Mouse (Mus musculus) common myeloid progenitor, adult 5-6 weeks (primary cell): ENCODE measurements around the gene Ube4b. TPM values are rescaled to one million over a fixed set of nuclear protein-coding genes. Genes with fewer than 3 reads are reported as not detected.
"Not testable (repeated sequence)": the region's sequence is repeated elsewhere in the genome, so short reads cannot be mapped to it uniquely, and the experiment has no call there.

ENCODE experiments used
- ATAC-seq: replicated peaks from 2 replicates; pipeline ENCODE4 v1.8.0; 2016; ENCODE audit warnings: low read depth, mild to moderate bottlenecking, moderate TSS enrichment, inconsistent platforms; ENCODE audit not compliant: poor library complexity, severe bottlenecking
- total RNA-seq: library from RNA; stranded (forward); fragments of 200-1000, 187-1606 nt; gene quantifications from 2 replicates; pipeline ENCODE4 v1.2.3, GENCODE M21; 2017

The Ube4b gene
- total RNA-seq, result 48.4 and 55.1 TPM in 2 replicates

DNA sequence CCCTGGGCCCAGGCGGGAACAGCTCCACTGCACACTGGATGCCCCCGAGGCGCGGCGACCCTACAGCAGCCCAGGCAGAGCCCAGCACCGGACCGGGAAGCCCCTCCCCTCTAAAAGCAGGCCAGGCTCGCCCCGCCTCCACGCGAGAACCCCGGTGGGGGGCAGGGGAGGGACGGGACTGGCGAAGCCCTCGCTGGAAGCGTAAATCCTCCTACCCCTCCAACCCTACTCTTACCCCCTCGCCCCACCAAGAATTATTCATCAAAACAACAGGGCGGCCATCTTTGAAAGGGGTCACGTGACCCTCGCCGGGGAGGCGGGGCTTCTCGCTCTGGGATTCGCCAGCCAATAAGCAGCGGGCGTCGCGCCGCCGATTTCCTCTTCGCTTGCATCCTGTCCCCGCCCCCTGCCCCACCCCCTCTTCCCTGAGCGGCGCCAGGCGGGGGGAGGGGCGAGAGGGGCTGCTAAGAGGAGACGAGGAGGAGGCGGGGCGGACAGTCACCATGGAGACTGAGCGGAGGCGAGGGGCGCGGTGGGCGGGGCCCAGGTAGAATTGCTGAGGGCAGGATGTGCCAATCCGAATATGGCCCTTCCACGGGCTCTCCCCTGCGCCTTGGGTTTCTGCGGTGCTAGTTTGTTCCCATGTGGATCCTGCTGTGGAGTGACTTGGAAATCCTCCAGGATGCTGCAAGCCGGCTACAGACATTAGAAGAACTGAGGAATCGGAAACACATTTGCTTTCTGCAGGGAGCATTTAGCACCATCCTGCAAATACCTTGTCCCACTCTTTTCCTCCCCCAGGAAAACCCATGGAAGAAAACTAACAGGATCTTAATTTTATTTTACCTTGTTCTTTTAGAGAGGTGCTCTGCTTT, at the start of gene Ube4b:
Gene Ube4b, minus strand, starts transcription at position 425 of the 875 bp plus-strand sequence.
- ATAC-seq, result peak; percentile 86

DNA sequence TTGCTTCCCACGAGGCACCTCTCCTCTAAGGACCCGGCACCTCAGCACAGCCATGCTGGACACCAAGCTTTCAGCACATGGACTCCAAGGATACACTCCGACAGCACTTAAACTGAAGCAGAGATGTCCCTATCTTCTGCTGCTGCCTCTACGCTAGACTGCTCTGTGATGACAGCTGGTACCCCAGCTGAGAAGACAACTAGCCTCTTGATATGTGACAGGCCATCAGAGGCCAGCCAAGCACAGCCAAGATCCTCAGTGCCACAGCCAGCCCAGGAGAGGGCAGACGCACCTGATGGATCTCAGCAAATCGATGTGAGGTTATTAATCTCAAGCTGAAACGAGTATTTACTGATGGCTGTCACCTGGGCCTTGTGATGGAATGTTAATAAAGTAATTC, 48.5 kb upstream of the Ube4b start:
- ATAC-seq, result no peak

DNA sequence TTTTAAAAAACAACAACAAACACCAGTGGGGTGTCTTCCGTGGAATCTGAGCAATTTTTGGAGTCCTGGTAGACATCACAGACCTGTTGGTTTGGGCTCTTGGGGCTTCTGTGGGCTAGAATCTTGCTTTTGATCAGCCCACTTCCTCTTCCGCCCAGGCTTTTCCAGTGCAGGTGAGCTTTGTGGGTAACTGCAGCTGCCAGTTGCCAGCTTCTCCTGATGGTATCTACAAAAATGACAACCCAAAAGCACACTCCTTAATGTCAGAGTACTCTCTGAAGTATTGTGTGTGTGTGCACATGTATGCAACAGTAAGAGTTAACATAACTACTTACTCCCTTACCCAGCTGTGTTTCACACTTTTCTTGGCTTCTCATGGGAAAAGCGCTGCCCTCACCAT, 43.0 kb upstream of the Ube4b start:
- no peak for ATAC-seq

DNA sequence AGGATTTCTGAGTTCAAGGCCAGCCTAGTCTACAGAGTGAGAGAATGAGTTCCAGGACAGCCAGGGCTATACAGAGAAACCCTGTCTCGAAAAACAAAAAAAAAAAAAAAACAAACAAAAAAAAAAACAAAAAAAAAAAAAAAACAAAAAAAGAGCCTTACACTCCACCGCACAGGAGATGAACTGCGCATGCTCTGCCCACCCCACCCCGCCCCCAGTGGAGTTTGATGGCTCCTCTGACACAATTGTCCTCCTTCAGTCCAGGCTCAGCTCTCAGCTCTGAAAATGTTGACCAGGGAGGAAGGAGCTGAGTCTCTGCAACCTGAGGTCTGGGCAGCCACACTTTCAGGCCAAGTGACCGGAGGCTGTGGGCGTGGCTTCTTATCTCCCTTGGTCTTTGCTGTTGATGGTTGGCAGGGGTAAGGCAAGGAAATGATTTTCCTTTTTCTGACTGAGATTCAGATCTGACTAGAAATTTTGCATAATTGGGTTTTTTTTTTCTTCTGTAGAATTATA, 36.9 kb upstream of the Ube4b start:
- no peak for ATAC-seq

DNA sequence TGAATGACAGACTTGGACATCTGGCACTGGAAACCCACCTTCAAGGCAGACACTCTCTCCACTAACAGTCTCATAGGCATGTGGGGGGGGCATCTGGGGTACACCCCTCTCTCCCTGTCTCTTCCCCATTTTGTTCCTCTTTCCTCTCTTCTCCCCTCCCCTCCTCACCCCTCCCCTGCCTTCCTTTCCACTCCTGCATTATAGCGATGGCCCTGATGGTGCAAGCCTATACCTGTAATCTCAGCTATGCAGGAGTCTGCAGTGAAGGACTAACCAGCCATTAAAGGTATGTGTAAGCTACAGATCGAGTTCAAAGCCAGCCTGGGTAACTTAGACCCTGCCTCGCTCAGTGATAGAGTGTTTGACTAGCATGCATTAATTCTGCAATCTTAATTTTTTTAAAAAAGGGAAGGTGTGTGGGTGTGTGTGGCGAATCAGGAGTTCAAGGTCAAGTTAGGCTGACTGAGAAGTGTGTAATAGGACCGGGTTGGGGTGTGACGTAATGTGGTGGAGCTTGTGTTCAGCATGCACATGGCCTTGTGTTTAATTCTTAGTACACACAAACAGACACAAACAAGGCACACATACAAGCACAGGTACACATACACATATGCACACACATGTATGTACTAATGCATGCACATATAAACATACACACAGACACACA, 35.9 kb upstream of the Ube4b start:
- peak; percentile 53 for ATAC-seq

DNA sequence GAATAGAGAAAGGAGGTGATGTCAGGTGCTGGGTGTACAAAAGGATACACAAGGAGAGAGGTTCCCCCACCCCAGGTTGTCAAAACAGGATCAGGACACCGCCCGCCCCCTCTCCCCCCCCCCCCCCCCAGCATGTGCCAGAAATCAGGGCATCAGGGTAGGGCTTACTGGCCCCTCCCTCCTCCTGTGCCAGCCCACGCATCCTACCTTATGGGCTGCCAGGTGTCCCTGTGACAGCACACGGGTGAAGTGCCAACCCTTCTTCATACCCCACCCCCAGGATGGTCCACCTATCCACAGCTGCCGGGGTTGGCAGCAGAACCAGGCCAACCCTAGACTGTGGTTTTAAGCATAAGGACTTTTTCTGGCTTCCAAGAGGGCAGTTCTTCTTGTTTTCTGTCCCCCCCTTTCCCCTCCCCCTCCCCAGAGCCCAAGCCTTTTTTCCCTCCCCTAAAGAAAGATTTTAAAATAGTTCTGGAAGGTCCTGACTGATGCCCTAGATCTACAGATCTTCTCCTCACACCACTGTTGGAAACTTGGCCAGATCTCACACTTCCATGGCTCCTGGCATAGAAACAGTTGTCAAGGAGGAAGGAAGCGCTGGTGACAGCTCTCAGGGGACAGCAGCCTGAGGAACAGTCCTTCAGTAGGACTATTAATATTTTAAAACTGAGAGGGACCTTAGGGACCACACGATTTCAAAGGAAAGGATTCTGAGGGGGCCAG, 35.2 kb upstream of the Ube4b start:
- ATAC-seq, result peak; percentile 30; the same call in 1 of the 2 replicates

DNA sequence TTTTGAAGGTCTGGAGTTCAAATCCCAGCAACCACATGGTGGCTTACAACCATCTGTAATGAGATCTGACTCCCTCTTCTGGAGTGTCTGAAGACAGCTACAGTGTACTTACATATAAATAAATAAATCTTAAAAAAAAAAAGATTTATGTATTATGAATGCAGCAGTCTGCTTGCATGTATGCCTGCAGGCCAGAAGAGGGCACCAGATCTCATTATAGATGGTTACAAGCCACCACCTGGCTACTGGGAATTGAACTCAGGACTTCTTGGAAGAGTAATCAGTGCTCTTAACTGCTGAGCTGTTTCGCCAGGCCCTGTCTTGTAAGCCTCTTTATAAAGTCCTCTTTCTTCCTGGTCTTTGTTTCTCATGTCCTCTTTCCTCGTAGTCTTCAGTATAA, 33.9 kb upstream of the Ube4b start:
- ATAC-seq, result not testable (repeated sequence)

DNA sequence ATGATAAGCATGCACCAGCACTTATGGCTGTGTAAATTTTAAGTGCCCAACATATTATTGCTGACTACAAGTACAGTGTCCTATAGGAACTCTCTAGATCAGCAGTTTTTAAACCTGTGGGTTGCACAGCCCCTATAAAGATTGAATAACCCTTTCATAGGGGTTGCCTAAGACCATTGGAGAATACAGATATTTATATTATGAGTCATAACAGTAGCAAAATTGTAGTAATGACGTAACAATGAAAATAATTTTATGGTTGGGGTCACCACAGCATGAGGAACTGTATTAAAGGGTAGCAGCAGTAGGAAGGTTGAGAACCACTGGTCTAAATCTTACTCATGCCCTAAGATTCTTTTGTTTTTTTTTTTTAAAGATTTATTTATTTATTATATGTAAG, 32.9 kb upstream of the Ube4b start:
- no peak for ATAC-seq

DNA sequence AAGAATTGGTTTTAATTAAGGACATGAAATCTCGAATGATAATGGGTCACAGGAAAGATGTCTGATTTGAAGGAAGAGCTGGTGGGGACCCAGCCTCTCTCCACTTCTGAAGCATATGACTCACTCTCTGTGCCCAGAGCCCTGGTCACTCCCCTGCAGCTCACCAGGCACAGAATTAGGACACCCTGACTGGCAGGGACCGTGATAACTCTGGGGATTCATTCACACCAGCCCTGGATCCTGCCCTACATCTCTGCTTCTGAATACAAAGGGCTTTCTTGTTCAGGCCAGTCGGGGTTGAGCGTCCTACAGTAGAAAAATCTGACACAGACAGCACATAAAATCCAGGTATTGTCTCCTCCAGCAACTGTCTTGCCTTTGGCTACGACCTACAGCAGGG, 32.0 kb upstream of the Ube4b start:
- ATAC-seq, result no peak

DNA sequence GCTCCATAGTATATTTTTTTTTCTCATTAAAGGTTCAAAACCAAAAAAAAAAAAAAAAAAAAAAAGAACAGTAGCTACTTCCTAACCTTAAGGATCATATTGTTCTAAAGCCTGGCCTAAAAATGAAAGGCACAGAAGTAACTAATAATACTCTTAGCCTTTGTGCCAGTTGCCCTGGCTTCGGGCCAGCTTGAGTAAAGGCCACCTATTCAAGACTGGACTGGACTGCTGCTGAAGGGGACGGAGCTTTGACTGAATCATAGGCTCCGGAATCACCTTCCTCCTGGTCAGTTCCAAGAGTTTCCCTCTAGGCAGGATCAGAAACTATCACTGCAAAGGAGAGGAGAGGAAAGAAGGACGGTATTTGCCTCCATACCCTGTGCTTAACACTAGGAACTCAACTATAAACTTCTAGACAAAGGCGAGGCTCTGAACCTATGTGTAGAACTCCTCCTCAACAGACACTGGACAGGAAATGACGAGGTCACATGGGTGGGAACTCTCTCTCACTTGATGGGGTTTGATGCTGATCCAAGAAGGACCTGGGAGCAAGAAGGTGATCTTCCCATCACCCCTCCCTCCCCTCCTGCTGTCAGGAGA, 31.4 kb upstream of the Ube4b start:
- ATAC-seq, result no peak

DNA sequence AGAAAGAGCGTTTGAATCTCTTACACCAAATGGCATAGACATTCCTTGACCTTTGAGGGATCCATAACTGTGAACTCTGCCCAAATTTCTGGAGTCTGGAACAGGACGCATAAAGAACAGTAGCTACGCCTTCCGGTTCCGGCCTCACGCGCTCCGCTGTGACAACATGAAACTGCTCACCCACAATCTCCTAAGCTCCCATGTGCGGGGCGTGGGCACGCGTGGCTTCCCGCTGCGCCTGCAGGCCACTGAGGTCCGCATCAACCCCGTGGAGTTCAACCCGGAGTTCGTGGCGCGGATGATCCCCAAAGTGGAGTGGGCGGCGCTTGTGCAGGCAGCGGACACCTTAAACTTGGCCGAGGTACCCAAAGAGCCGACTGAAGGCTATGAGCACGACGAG, 30.6 kb upstream of the Ube4b start:
- ATAC-seq, result peak; percentile 57

DNA sequence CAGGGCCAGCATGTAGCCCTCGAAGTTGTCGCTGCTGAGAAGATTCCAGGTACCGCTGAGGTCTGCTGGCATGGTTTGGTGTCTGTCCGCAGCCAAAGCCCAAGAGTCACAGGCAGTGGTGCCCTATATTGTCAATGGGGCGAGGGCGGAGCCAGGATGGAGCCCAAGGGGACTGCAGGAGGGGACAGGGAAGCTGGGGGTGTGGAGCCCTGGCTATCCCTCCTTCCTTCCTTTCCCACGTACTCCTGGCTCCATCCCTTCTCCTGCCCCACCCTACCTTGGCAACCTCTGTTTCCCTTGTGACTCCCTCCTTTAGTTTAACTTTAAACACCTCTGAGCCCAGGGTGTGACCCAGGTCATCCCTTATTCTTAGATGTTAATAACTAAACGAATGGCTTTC, 28.3 kb upstream of the Ube4b start, which contains the start of gene Rbp7:
Gene Rbp7, minus strand, starts transcription at position 100 of the 400 bp plus-strand sequence.
- no peak for ATAC-seq

DNA sequence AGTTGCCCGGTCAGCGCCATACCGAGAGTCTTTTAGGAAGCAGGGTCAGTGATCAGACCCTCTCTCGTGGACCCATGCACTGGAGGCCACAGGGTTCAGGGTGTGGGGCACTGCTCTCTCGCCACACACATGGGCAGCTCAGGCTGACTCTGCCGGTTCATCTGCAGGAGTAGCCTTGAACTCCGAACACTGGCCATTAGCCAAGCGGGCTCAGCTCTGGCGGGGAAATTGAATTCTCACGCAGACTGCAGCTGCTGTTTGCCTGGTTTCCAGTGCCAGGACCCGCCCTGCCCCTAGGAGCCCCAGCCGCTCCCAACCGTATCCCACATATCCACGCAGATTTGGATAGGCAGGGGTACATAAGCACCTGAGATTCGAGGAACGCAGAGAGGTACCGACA, 27.7 kb upstream of the Ube4b start:
- no peak for ATAC-seq

DNA sequence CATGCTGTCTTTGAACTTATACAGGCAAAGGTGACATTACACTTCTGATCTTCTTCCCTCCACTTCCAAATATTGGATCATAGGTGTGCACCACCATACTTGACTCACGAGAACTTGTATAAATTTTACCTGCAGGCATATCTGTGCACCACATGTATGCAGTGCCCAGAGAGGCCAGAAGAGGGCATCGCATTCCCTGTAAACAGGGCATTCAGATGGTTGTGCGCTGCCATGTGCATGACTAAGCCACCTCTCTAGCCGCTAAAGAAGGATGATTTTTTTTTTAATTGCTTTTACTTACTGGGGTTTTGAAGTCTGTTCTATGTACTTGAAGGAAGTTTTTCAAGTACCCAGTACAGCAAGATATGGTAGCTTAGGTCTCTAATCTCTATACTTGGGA, 27.1 kb upstream of the Ube4b start:
- peak; percentile 75; the same call in 1 of the 2 replicates for ATAC-seq

DNA sequence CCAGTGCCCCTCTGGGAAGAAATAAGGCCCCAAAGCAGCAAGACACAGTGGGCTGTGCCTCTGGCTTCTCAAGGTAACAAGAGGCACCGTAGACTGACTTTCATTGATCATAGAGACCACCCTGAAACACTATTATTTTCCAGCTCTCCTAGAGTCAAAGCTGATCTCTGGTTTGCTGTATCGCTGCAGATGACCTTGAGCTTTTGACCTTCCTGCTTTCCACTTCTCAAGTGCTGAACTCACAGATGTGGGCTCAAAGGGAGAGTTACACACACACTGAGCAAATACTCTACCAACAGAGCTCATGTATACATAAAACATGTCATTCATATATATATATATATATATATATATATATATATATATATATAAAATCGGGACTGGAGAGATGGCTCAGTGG, 24.1 kb upstream of the Ube4b start:
- ATAC-seq, result no peak

DNA sequence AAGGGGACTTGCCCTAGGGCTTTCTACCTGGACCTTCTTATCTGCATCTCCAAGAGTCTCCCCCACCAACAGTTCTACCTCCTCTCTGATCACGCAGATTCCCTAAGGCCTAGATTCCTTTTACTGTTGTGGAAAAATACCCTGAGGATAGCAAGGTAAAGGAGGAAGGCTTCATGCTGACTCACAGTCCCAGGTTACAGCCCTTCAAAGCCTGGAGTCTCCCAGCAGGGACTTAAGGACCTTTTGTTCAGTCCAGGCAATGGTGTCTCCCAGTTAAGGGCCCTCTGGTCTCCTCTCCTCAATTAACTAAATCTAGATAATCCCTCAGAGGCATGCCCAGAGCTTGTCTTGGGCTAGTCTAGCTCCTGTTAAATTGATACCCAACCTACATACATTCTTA, 19.8 kb upstream of the Ube4b start:
- no peak for ATAC-seq

DNA sequence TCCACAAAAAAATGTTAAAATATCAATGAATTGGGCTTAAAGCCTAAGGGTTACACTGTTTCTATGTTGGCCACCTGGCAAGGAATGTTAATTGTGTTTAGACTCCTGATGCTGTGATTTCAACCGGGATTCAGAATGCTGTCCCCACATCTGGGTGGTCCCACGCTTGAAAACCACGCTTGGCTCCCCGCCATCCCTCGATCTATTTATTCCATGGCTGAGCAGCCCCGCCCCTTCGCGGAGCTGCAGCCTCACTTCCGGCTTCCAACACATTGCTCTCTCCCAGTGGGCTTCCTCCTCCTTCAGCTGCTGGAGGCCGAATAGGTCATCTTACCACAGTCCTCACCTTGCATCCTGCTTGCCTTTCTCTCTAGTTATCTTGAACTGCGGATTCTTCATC, 19.3 kb upstream of the Ube4b start:
- peak; percentile 52 for ATAC-seq

DNA sequence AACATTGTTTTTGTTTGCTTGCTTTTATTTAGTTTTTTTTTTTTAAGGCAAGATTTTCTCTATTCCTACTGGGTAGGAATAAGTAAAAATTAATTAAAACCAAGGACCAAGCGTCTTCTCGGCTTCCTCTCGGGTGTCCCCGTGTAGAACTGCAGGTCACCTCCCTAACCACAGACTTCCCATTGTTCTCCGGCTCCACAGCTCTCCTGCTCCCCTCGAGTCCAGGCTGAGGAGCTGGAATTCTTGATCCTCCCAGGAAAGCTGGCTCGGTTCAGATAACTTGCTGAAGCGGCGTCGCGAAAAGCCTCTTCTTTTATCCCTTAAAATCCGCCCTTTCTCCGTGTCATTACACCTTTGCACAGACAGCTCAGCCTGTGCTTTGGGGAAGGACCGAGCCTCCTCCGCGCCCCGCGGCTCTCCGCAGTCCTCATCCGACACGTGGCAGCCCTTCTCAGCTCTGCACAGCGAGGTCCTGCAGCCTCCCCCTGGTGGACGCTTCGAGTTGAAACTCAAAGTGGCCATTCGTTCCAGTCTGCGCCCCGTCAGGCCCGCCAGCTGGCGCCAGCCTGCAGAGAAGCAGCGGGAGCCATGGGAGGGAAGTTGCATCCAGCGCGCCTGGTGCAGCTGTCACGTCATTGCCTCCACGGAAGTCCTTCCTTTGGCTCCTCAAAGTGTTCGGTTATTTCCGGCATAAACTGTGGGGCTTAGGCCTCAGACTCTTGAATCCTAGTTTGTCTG, 18.6 kb upstream of the Ube4b start:
- peak; percentile 99 for ATAC-seq

DNA sequence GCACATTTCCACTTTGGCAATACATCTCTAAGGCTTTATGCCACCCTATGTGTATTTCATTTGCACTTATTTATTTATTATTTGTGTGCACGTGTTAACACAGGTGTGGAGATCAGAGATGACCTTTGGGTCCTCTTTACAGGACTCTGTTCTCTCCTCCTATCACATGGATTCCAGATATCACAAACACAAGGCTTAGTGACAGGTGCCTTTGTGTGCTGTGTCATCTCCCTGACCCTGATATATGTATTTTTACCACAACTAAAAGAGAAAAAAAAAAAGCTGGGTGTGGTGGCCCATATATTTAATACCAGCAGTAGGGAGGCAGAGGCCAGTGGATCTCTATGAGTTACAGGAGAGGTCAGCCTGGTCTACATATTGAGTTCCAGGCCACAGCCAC, 17.9 kb upstream of the Ube4b start:
- ATAC-seq, result no peak

DNA sequence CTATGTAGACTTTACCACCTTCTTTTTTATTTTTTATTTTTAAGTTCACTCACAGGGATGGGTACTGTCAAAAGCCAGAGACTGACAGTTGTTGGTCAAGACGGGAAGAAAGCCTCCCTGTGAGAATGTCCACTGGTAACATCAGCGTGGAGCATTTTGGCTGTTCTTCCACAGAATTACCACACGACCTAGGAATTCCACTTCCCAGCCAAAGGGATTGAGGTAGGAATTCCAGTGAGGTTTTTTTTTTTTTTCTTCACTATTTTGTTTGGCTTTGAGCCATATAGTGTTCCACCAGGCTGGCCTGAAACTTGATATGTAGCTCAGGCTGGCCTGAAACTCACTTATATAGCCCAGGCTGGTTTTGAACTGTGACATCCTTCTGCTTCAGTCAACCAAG, 15.9 kb upstream of the Ube4b start:
- ATAC-seq, result no peak
